Mouse (Mus musculus) lung, adult 2 months (tissue): ENCODE measurements around the gene Zscan21. TPM values are rescaled to one million over a fixed set of nuclear protein-coding genes. Genes with fewer than 3 reads are reported as not detected.
A peak's percentile ranks its signal among the peaks of the same experiment; 100 is the strongest.
"Not testable (repeated sequence)": the region's sequence is repeated elsewhere in the genome, so short reads cannot be mapped to it uniquely, and the experiment has no call there.

Experiments
- DNase-seq: peaks from one replicate; pipeline ENCODE4 v3.0.0; 2022
- H3K4me1 ChIP-seq: fragments of 200-500 bp; 2 replicates; pipeline ENCODE4 v1.6.1; 2011; ENCODE audit warnings: low read length; ENCODE audit not compliant: control insufficient read depth, insufficient read depth
- H3K4me3 ChIP-seq: fragments of 200-500 bp; replicated peaks from 2 replicates; pipeline ENCODE3; 2011; ENCODE audit warnings: low read depth, mild to moderate bottlenecking, control low read depth, low read length; ENCODE audit errors: extremely low read depth
- CTCF ChIP-seq: fragments of 200-500 bp; IDR thresholded peaks from 2 replicates; pipeline ENCODE4 v1.5.1; 2011; ENCODE audit warnings: mild to moderate bottlenecking, low read length, control low read depth; ENCODE audit not compliant: insufficient read depth
- POLR2A ChIP-seq: fragments of 200-500 bp; IDR thresholded peaks from 2 replicates; pipeline ENCODE4 v1.6.1; 2011; ENCODE audit warnings: low read depth, mild to moderate bottlenecking, control low read depth, low read length, borderline replicate concordance; ENCODE audit errors: extremely low read depth
- WGBS: fragments of 180-500 bp; shearing (Covaris S2); methylation state at CpG from one replicate; pipeline ENCODE4 v1.1.7; 2018; 5-methylcytosine and 5-hydroxymethylcytosine counted together
- polyA plus RNA-seq: library from polyadenylated mRNA; depleted of rRNA; stranded (reverse); fragments of >200 nt; gene quantifications from 2 replicates; pipeline ENCODE4 v1.2.3, GENCODE M21; 2012

Zscan21 gene
- polyA plus RNA-seq, 1 experiment: 8.3 TPM

DNA sequence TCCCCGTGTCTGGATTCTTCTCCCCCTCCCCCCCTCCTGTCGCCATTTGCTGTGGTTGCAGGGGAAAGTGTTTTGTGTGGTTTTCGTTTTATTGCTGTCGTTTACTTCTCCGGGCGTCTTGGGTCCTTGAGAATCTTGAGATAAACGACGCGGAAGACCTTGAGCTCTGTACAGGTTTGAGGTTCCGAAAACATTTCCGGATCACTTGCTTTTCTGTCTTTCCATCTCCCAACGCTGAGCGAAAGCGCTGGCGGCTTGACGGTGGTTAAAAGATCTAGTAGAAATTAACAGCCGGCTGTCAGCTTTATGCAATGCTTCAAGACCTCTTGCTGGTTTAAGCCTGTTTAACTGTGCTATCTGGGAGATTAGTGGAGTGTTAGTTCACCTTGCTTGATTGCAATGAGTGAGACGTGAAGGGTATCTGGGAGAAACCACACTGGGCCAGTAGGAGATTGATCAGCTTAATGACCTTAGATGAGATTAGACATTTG lies 31.2 kb upstream of the Zscan21 start:
- no peak for TF ChIP-seq CTCF
- no peak for TF ChIP-seq POLR2A
- peak overlapping the region; percentile 99 for H3K4me3 ChIP-seq
- H3K4me1 ChIP-seq: peaks cover 10% of the 10 kb centered on the region
- under 1% methylated on average over 18 of the region's 18 CpGs for WGBS
- DNase-seq: peak; percentile 27

DNA sequence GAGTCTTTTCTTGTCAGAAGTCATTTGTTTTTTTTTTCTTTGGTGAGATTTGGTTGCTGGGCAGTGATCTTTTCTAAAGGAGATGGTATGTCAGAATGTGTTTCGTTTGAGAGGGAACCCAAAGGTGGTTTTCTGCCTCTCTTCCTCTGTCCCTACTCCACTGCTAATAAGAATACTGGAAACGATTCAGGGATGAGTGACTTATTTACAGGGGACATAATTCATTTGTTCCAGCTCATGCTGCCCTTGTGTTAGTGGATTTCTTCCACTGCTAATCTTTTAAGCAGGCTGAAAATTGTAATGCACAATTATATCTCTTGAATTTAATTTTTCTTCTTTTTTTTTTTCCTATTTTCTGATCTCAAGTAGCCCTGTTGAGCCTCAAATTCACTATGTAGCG lies 29.9 kb upstream of the Zscan21 start:
- 63% methylated on average over 3 of the region's 3 CpGs for WGBS
- no peak for DNase-seq
- H3K4me1 ChIP-seq: peaks cover 10% of the 10 kb centered on the region
- no peak overlapping the region for H3K4me3 ChIP-seq
- TF ChIP-seq CTCF (no peak), POLR2A (no peak)

DNA sequence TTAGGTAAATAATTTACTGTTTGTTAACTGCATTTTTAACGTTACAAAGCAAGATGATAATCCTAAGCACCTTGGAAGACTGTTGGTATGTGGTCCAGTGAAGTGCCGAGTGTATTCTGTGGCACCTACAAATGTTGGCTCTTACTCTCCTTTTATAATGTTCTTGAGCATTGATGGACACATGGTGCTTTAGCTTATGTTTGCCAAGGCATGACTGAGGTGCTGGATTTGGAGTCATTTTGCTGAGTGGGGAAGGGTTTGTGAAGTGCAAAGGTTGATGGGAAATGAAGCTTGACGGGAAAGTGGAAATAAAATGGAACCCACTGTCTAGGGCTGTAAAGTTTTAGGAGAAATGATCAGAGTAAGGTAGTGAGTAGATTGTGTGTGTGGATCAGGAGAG lies 28.3 kb upstream of the Zscan21 start:
- 55% methylated on average over 3 of the region's 3 CpGs for WGBS
- Histone ChIP-seq H3K4me3 (no peak overlapping the region), H3K4me1 (peaks cover 10% of the 10 kb centered on the region)
- no peak for DNase-seq
- TF ChIP-seq POLR2A (no peak), CTCF (no peak)

DNA sequence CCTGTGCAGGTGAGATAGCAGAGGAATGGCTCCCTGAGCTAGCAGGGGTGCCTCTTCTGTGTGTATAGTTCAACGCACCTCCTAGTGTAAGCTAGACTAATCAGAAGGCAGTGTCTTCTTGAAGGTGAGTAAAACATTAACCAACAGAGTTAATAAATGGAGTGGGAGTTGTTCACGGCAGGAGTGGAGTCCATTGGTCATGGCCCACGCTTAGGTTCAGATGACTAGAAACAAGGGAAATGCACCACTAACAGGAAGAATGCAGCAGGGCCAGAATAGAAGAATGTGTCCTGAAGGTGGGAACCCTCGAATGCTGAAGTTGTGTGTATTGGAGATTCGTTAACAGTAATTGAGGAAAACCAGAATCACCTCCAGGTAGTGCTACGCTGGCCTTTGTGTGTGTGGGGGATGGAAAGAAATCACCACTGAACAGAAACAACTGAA lies 27.6 kb upstream of the Zscan21 start:
- WGBS: 71% methylated on average over 6 of the region's 6 CpGs
- TF ChIP-seq CTCF (no peak), POLR2A (no peak)
- Histone ChIP-seq H3K4me1 (peaks cover 10% of the 10 kb centered on the region), H3K4me3 (no peak overlapping the region)
- DNase-seq: no peak

DNA sequence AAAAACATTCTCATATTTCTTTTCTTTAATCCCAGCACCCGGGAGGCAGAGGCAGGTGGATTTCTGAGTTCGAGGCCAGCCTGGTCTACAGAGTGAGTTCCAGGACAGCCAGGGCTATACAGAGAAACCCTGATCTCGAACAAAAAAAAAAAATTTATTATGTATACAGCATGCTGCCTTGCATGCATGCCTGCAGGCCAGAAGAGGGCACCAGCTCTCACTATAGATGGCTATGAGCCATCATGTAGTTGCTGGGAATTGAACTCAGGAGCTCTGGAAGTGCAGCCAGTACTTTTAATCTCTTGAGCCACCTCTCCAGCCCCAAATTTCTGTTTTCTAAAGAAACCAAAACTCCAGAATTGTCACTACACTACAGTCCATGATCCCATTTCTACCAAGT lies 26.4 kb upstream of the Zscan21 start:
- H3K4me1 ChIP-seq: peaks cover 10% of the 10 kb centered on the region
- TF ChIP-seq POLR2A (no peak), CTCF (peak; percentile 56)
- H3K4me3 ChIP-seq: no peak overlapping the region
- DNase-seq: no peak
- WGBS: 69% methylated on average over 3 of the region's 3 CpGs

DNA sequence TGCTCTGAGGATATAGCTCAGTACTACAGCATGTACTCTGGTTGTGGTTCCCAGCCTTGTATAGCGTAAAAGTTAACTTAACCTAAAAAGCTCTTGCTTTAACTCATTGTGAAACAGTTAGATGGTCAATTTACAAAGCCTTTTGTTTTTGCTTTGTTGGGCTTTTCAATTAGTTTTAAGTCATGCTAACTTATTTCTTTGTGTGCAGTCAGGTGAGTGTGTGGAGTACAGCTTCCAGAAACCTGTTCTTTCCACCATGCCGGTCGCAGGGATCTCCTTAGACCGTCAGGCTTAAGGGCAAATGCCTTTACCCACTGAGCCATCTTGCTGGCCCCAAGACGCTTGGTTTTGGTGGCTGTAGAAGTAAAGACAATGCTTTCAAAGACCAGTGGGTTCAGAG lies 26.0 kb upstream of the Zscan21 start:
- no peak for DNase-seq
- Histone ChIP-seq H3K4me3 (no peak overlapping the region), H3K4me1 (peaks cover 7% of the 10 kb centered on the region)
- WGBS: 94% methylated on average over 5 of the region's 5 CpGs
- TF ChIP-seq POLR2A: no peak
- no peak for TF ChIP-seq CTCF

DNA sequence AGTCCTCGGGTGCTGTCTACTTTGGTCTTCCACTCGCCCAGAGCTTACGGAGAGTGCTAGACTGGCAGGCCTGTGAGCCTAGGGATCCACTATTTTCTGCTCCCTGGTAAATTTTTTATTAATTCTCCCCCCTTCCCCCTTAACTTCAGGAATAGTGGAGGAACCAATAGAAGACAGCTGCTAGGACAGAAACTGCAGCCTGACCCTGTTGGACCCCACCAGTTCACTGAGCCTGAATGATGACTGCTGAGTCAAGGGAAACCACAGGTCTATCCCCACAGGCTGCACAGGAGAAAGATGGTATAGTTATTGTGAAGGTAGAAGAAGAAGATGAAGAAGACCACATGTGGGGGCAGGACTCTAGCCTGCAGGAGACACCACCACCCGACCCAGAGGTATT lies 23.9 kb upstream of the Zscan21 start:
- DNase-seq: no peak
- TF ChIP-seq CTCF (no peak), POLR2A (no peak)
- H3K4me3 ChIP-seq: no peak overlapping the region
- H3K4me1 ChIP-seq: peaks cover 2% of the 10 kb centered on the region; the same call in 1 of the 2 replicates
- WGBS: 92% methylated on average over 4 of the region's 4 CpGs

DNA sequence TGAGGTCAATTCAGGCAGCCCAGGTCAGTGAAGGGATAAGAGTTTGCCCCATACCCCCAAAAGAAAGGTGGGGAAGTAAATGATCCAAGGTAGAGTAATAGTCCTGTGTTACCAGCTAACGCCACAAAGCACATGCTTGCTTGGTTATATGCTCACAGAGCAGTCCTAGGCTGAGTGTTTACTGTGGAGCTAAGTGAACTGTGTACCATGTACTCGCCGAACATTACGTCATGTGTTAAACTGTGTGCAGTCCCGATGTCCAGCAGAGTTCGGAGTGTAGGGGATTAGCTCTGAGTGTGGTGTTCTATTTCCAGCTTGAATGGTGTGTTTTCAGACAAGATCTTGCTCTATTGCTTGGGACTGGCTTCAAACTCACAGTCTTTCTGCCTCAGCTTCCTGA lies 22.2 kb upstream of the Zscan21 start:
- TF ChIP-seq POLR2A (no peak), CTCF (no peak)
- no peaks in the 10 kb centered on the region for H3K4me1 ChIP-seq
- 81% methylated on average over 6 of the region's 6 CpGs for WGBS
- no peak overlapping the region for H3K4me3 ChIP-seq
- no peak for DNase-seq

DNA sequence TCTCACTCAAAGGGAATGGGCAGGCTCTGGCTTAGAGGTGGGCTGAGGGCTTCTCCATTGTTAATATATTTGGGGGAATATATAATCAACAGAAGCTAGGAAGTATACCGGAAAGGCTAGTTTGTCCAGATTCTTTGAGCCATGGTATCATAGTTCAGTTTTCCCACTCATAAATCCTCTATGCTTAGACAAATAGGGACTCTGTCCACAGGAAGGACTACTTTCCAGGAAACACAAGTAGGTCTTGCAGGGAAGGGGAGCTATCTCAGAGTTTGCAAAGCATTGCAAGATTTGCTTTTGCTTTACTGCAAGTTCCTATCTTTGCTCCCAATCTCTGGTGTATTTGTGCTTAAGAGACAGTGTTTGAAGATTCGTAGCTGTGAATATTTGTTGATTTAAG lies 11.7 kb upstream of the Zscan21 start:
- TF ChIP-seq POLR2A: no peak
- no peak for TF ChIP-seq CTCF

DNA sequence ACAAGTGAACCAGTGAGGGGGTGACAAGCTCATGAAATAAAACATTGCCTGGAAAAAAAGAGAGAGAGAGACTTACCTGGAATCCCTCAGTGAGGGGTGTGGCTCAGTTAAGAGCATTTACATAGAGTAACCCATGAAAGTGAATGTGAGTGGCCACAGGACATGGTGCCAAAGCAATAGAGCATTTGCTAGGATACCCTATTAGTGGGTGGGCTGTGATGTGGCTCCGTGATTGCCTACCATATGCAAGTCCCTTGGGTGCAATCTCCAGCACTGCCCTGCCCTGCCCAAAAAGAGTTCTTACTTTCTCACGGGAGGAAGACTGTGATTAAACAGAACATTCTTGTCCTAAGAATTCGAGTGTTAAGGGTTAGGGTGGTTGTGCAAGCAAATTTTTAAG lies 9.6 kb upstream of the Zscan21 start:
- no peak overlapping the region for H3K4me3 ChIP-seq
- TF ChIP-seq POLR2A (no peak), CTCF (no peak)
- 47% methylated on average over 3 of the region's 3 CpGs for WGBS
- H3K4me1 ChIP-seq: no peaks in the 10 kb centered on the region
- DNase-seq: no peak

More for the DNA sequence above, 11.7 kb upstream of the Zscan21 start:
- H3K4me1 ChIP-seq: no peaks in the 10 kb centered on the region
- H3K4me3 ChIP-seq: no peak overlapping the region
- WGBS: 53% methylated on average over 2 of the region's 2 CpGs
- DNase-seq: no peak

DNA sequence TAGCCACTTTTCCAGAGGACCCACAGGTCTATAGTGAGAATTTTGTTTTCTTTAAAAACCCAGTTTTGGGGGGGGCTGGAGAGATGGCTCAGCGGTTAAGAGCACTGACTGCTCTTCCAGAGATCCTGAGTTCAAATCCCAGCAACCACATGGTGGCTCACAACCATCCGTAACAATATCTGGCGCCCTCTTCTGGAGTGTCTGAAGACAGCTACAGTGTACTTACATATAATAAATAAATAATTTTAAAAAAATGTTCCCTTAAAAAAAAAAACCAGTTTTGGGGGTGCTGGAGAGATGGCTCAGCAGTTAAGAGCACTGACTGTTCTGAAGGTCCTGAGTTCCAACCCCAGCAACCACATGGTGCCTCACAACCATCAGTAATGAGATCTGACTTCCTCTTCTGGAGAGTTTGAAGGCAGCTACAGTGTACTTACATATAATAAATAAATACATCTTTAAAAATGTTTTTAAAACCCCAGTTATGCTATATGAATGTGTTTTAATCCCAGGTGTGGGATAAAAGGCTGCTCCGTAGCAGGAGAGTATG lies 6.8 kb upstream of the Zscan21 start:
- H3K4me3 ChIP-seq, H3K4me1 ChIP-seq, DNase-seq: not testable (repeated sequence)
- WGBS: 50% methylated on average over 4 of the region's 4 CpGs
